Mouse (Mus musculus) adrenal gland, postnatal 36 days (tissue): ENCODE measurements around the gene Mecom. TPM values are rescaled to one million over a fixed set of nuclear protein-coding genes. Genes with fewer than 3 reads are reported as not detected.
"Not testable (repeated sequence)": the region's sequence is repeated elsewhere in the genome, so short reads cannot be mapped to it uniquely, and the experiment has no call there.

ENCODE experiments used
- DNase-seq, 2 experiments: peaks; one replicate each; pipeline ENCODE4 v3.0.0; 2021; ENCODE audit warnings: mixed read lengths in 1 of 2
- long read RNA-seq, 2 experiments: library from polyadenylated mRNA; stranded (forward); transcript quantifications; one replicate each; pipeline ENCODE4 v2.0.0; 2021; ENCODE audit warnings: borderline sequencing depth in 2 of 2
- total RNA-seq, 2 experiments: library from RNA; stranded (reverse); gene quantifications; 2 replicates each; pipeline ENCODE4 v1.2.3; 2021

The Mecom gene
- total RNA-seq, result 1 to 10 TPM; 6.4 TPM
- long read RNA-seq, experiment 1, partial matches to known transcripts, result 1 of 1 reads
- long read RNA-seq, experiment 1, other reads (novel, unspliced or antisense), result 0 of 1 reads
- long read RNA-seq, experiment 2, result 0 reads

- DNase-seq, result no peak
Observed at GRCm38 (mm10) chr3:30547908-30548307, at the start of gene Mecom. Gene Mecom, minus strand, starts transcription at chr3:30548008.

DNA sequence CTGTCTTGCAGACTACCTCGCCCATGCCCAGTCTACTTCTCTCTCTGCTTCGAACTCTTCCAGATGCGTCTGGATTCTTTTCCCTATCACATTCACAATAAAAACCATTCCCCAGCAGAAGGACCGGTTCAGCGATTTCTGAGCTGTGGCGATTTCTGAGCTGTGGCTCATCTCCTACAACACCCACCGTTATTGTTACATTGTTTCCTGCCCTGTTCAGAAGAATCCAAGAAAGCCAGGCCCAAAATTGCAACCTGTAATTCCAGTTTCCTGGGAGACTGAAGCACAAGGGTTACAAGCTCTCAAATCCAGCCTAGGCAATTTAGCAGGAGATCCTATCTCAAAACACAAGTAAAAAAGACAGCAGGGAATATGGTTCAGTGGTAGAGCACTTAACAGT, 49.5 kb upstream of the Mecom start:
- DNase-seq, result no peak

DNA sequence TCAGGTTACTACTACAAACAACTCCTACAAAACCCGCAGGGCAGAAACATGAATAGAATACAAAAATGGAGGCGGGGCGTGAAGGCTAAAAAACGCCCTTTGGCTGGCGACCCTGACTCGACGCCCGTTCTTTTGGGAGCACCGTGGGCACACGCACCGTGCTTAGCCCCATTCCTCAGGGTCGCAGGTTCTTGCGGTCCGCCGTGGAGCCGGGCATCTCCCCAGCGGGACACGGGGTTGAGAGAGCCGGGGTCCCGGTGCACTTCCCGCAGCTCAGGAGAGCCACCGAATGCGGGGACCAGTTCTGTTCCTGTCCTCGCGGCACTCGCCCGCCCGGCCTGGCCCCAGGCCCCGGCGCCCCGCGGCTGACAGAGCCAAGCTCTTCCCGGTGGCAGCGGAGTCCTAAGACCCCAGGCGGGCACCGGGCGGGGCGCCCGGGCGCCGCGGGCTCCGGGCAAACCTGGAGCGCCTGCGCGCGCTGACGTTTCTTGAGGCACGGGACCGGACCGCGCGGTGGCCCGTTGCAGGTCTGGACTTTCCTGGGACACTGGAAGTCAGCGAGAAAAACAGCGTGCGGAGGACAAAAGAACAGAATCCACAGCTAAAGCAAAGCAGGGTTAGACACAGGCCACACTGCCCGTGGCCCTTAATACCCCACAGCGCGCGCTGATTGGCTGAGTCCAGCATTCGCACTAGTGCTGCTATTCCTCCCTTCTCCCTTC, 47.5 kb upstream of the Mecom start:
- DNase-seq, result peak; percentile 60 to 72

DNA sequence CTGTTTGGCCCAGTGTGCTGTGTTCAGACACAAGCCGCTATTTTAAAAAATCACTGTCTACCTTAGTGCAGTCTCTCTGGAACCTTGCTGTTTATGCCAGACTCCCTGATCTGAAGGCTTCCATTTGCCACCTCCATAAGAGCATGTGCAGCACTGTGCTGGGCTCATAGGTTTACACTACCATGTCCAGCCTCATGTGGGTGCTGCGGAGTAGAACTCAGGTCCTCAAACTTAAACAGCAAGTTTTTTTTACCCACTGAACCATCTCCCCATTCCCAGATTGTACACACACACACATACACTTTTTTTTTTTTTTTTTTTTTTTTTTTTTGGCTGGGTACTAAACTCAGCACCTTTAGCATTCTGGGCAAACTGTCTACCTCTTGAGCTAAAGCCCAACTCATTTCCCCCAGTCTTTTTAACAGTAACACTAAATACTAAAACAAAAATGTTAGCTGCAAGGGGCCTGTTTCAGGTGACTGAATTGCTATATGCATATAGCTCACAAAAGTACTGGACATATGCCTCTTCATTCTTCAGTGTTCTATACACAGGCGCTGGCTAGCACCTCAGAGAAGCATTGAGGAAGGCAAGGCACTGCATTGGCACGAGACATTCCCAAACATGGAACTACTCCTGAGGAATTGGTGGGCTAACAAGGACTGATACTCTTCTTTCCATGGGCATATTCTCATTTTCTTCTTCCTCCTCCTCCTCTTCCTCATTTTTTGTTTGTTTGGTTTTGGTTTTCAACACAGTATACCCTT, 46.1 kb upstream of the Mecom start:
- DNase-seq, result no peak

- DNase-seq, result peak in 1 of 2 experiments; percentile 21
Observed at GRCm38 (mm10) chr3:30592418-30592853, 44.6 kb upstream of the Mecom start.

DNA sequence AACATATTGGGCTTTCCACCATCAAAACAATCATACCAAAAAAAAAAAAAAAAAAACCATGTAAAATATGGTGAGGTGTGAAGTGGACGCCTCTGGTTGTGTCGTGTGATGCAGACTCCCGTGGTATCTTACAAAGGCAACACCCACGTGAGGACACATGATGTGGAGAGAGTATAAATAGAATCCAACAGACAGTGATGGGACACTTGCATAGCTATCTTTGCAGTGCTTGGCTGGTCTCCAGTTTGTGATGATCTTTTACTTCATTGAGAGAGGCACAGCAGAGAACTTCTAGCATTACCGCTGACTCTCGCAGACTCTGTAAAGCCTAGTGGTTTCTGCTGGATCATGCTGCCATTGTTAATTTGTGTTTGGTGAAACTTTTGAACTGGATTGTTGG, 41.1 kb upstream of the Mecom start:
- no peak for DNase-seq

- DNase-seq, result no peak
Observed at GRCm38 (mm10) chr3:30573549-30573948, 25.7 kb upstream of the Mecom start.

- DNase-seq, result not testable (repeated sequence)
Observed at GRCm38 (mm10) chr3:30566333-30566732, 18.5 kb upstream of the Mecom start.

DNA sequence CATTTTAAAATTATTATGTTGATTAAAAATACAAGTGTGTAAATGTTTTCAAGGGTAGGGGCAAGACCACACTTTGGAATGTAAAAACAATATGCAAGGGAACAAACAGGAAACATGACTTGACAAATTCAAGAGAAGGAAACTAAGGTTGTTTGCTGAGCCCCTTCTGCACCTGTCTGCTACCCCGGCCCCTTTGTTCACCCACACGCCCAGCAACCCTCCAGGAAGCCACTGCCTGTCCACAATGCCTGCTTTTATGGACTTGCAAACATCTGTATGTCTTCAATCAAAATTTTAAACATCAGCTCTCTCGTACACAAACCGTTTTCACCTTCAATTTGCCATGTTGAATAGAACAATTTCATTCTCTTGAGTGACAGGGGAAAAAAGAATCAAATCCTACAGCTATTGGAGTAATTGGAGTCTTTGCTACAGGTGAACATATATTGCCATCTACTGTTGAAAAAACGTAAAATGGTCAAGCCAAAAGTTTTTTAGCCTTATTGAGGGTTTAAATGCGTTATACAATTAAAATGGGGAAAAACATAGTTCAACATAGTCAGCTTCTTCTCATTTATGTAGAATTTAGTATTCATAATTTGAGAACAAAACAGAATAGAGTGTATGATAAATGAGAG, 13.0 kb upstream of the Mecom start:
- DNase-seq, result no peak

GRCm38 (mm10) chr3:30553741-30554140, 5.9 kb upstream of the Mecom start:
- DNase-seq, result no peak

DNA sequence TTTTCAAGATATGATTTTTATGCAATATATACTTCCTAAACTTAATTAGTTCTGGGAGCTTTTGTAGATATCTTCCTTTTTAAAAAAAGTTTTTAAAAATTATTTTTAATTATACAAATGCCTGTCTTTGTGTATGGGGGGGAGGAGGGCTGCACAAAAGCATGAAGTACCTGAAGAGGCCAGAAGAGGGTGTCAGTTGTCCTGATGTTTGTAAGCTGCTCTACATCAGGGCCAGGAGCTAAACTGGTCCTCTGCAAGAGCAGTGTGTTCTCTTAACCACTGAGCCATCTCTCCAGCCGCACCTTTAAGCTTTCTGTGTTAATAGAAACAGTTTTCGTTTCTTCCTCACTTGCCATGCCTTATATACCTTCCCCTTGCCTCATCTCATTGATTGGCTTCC, 2.4 kb upstream of the Mecom start:
- no peak for DNase-seq

- no peak for DNase-seq
Observed at GRCm38 (mm10) chr3:30548928-30549327, 1.1 kb upstream of the Mecom start.

- peak; percentile 7 to 15 for DNase-seq
Observed at GRCm38 (mm10) chr3:30546831-30547369, 908 bp downstream of the Mecom start.

GRCm38 (mm10) chr3:30546366-30546765, 1.4 kb downstream of the Mecom start:
- DNase-seq, result no peak

DNA sequence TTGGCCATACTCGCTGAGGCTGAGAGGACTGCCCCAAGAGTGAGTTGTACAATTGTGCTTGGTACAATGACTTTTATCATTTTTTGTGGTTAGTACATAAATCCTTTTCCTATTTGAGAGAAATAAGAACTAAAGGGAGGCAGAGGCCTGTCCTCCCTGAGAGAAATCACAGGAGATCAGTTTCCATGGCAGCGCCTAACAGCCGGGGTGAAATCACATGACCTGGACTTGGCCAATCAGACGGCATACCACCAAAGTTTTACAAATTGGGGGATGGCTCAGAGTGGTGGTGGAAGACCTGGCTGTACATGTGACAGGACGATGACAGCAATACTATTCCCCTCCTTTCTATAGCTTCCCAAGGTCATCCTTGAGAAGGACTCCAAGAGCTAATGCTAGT, 2.6 kb downstream of the Mecom start:
- no peak for DNase-seq

DNA sequence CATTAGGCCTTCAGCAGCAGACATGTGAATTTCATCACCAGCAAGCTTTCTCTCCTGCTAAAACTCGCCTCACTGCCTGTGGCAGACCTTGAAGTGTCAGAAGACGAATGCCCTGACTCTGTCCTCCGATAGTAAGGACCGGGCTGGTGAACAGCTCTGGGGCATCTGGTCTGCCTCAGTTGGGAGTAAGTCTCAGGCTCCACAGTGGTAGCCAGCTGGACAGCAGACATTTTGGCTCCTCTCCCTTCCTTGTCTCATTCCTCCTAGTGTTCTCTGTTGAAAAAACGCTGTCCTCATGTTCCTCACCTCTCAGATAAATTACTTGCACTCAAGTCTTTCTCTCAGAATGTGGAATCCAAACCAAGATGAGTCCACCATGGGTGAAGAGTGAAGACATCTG, 3.5 kb downstream of the Mecom start:
- no peak for DNase-seq

DNA sequence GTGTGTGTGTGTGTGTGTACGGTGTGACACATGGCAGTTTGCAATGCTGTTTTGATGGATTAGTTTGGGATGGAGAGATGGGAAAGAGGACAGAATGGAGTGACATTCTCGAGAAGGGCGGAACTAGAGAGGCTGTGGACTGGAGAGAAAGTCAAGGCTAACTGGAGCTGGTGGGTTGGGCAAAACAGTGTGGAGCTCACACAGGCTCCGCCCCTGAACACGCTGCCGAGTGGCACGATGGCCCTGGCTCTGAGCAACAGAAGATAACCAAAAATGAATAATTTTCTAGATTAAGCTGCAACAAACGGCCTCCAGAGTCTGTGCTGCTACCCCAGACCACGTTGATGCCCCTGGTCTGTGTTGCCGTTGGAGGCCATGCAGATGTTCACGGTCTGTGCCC, 12.0 kb downstream of the Mecom start:
- DNase-seq, result peak; percentile 52 to 55

DNA sequence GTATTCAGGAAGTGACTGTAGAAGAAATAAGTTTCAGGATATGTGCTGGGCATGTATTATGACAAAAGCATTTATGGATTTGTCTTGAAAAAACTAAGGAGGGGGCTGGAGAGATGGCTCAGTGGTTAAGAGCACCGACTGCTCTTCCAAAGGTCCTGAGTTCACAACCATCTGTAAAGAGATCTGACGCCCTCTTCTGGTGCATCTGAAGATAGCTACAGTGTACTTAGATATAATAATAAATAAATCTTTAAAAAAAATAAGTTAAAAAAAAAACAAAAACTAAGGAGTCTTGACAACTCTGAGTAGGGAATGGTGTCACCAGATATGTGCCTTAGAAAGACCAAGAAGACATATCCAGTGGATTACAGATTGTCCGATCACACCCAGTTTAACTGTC, 27.1 kb downstream of the Mecom start:
- not testable (repeated sequence) for DNase-seq

GRCm38 (mm10) chr3:30519425-30519824, 28.4 kb downstream of the Mecom start:
- no peak for DNase-seq

GRCm38 (mm10) chr3:30515795-30516170, 32.0 kb downstream of the Mecom start:
- DNase-seq, result no peak

- DNase-seq, result peak; percentile 58 to 76
Observed at GRCm38 (mm10) chr3:30514901-30515794, 32.7 kb downstream of the Mecom start.
